Mouse (Mus musculus): Measurements from ENCODE around the gene Itgb3.

Itgb3 gene

GRCm38 (mm10) chr11:104661106-104661505 is 53.3 kb downstream of the Itgb3 start:
- DNase-seq (ENCODE audit: low read depth, low spot score), result no peak

- DNase-seq (ENCODE audit: low read depth, low spot score), result no peak
Measured at GRCm38 (mm10) chr11:104661531-104662205, 53.9 kb downstream of the Itgb3 start.

DNA sequence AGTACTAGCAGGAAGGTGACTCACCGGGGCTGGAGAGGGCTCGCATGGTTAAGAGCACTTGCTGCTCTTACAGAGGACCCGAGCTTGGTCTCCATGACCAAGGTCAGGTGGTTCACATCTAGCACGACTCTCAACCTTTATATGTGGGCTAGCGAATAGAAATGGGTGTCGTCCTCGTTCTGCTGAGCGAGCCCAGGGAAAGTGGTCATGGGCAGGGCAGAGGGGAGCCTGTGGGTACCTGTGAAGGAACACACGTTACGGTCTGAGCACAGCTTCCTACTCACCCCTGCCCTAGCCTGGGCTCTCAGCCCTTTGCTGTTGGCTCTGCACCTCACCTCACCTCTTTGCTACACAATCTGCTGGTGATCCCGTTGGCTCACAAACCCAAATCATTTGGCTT is 54.8 kb downstream of the Itgb3 start:
- no peak for DNase-seq (ENCODE audit: low read depth, low spot score)

- DNase-seq (ENCODE audit: low read depth, low spot score), result no peak
Measured at GRCm38 (mm10) chr11:104663241-104663877, 55.6 kb downstream of the Itgb3 start.

GRCm38 (mm10) chr11:104663878-104664261 is 56.1 kb downstream of the Itgb3 start:
- no peak for DNase-seq (ENCODE audit: low read depth, low spot score)

- no peak for DNase-seq (ENCODE audit: low read depth, low spot score)
Measured at GRCm38 (mm10) chr11:104664441-104664840, 56.6 kb downstream of the Itgb3 start.

DNA sequence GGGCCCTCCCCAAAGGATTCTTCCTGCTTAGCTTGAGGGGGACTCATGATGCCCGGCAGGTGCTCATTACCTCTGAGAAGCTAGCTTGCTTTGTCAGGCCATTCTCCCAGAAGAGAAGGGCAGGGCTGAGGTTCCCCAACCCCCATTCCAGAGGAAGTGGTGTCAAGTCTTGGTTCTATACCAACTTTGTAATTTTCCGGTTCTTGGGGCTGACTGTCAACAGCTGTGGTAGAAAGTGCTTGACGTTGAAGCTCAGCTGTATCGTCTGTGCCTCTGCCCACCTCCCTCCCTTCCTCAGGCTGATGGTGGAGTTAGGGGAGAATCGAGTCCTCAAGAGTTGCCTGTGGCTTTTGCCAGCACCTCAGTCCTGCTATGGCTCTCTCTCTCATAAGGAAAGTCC is 59.6 kb downstream of the Itgb3 start:
- no peak for DNase-seq (ENCODE audit: low read depth, low spot score)

- DNase-seq (ENCODE audit: low read depth, low spot score), result no peak
Measured at GRCm38 (mm10) chr11:104673412-104673811, 65.6 kb downstream of the Itgb3 start.

DNA sequence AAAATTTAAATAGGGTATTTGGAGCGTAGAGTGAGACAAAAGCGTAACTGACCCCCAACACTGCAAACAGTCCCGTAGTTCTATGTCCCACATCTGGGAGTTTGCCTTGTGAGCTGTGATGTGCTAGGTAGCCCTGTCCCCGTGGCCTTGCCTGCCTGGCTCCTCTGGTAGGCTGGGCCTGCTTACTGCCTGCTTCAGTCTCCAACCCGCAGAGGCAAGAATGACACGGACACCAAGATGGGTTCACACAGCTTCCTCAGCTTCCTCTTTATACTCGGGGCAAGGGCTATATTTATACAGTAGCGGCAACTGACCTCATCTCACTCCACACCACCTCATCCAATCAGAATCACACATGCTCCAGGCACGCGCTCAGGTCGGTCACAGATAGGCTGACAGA is 67.0 kb downstream of the Itgb3 start:
- no peak for DNase-seq (ENCODE audit: low read depth, low spot score)

GRCm38 (mm10) chr11:104685548-104685947 is 77.7 kb downstream of the Itgb3 start, which contains the start of gene Gm11639:
TSS of gene Gm11639 (plus strand) at chr11:104685707.
- DNase-seq (ENCODE audit: low read depth, low spot score), result no peak

GRCm38 (mm10) chr11:104693235-104693634 is 85.4 kb downstream of the Itgb3 start:
- DNase-seq (ENCODE audit: low read depth, low spot score), result no peak

- DNase-seq (ENCODE audit: low read depth, low spot score), result no peak
Measured at GRCm38 (mm10) chr11:104704097-104704496, 96.3 kb downstream of the Itgb3 start.

GRCm38 (mm10) chr11:104707084-104707483 is 99.3 kb downstream of the Itgb3 start:
- no peak for DNase-seq (ENCODE audit: low read depth, low spot score)

All from skeletal muscle tissue, adult 2 months (tissue).